Mouse (Mus musculus) myocyte (in vitro differentiated cells): ENCODE measurements around the gene Plpp3. TPM values are rescaled to one million over a fixed set of nuclear protein-coding genes. Genes with fewer than 3 reads are reported as not detected.

Experiments
- H3K27me3 ChIP-seq: one replicate; pipeline ENCODE4 v1.6.1; 2011; ENCODE audit not compliant: control insufficient read depth, insufficient read depth, insufficient read length
- H3K36me3 ChIP-seq: one replicate; pipeline ENCODE4 v1.6.1; 2011; ENCODE audit not compliant: control insufficient read depth, insufficient read depth
- H3K4me2 ChIP-seq: one replicate; pipeline ENCODE4 v1.6.1; 2011; ENCODE audit warnings: low read depth, control low read depth
- H3K4me3 ChIP-seq: one replicate; pipeline ENCODE4 v1.5.1; 2011; ENCODE audit warnings: mild to moderate bottlenecking, control low read depth, moderate library complexity
- H3K79me2 ChIP-seq: one replicate; pipeline ENCODE4 v1.6.1; 2011; ENCODE audit not compliant: control insufficient read depth, insufficient read depth
- H3ac ChIP-seq: one replicate; pipeline ENCODE4 v1.6.1; 2011; ENCODE audit not compliant: control insufficient read depth, insufficient read length
- CEBPB ChIP-seq: IDR thresholded peaks from 2 replicates; pipeline ENCODE4 v1.6.1; 2011; ENCODE audit warnings: mild to moderate bottlenecking, moderate library complexity; ENCODE audit not compliant: poor library complexity, insufficient read depth, severe bottlenecking
- E2F4 ChIP-seq: IDR thresholded peaks from one replicate; pipeline ENCODE4 v1.6.1; 2011; ENCODE audit warnings: mild to moderate bottlenecking, control low read depth, moderate library complexity; ENCODE audit not compliant: insufficient read depth
- MAX ChIP-seq: IDR thresholded peaks from one replicate; pipeline ENCODE4 v1.6.1; 2011; ENCODE audit warnings: low read depth, mild to moderate bottlenecking, control low read depth
- MYOD1 ChIP-seq, 3 experiments: IDR thresholded peaks; one replicate each; pipeline ENCODE4 v1.6.1; 2011; ENCODE audit warnings: control low read depth in 2 of 3, low read depth in 2 of 3, mild to moderate bottlenecking in 2 of 3, moderate library complexity in 1 of 3; ENCODE audit not compliant: insufficient read length in 2 of 3, control insufficient read depth in 1 of 3
- MYOG ChIP-seq, 3 experiments: IDR thresholded peaks; one replicate each; pipeline ENCODE4 v1.6.1; 2011; ENCODE audit warnings: control low read depth in 2 of 3, low read depth in 2 of 3, mild to moderate bottlenecking in 2 of 3; ENCODE audit not compliant: insufficient read length in 2 of 3, control insufficient read depth in 1 of 3, insufficient read depth in 1 of 3
- POLR2A ChIP-seq: IDR thresholded peaks from one replicate; pipeline ENCODE4 v1.6.1; 2011; ENCODE audit warnings: low read depth, mild to moderate bottlenecking, control low read depth, moderate library complexity; ENCODE audit not compliant: insufficient read length
- POLR2AphosphoS2 ChIP-seq: IDR thresholded peaks from one replicate; pipeline ENCODE4 v1.6.1; 2011; ENCODE audit warnings: low read depth, control low read depth; ENCODE audit not compliant: insufficient read length
- REST ChIP-seq: IDR thresholded peaks from one replicate; pipeline ENCODE4 v1.6.1; 2011; ENCODE audit warnings: mild to moderate bottlenecking, control low read depth, moderate library complexity; ENCODE audit not compliant: insufficient read depth, insufficient read length
- SRF ChIP-seq: IDR thresholded peaks from one replicate; pipeline ENCODE4 v1.6.1; 2011; ENCODE audit warnings: low read depth; ENCODE audit not compliant: control insufficient read depth, insufficient read length
- TCF12 ChIP-seq: IDR thresholded peaks from one replicate; pipeline ENCODE4 v1.6.1; 2011; ENCODE audit warnings: mild to moderate bottlenecking, control low read depth; ENCODE audit not compliant: poor library complexity, insufficient read depth, severe bottlenecking
- TCF3 ChIP-seq: IDR thresholded peaks from one replicate; pipeline ENCODE4 v1.6.1; 2011; ENCODE audit warnings: low read depth, control low read depth; ENCODE audit not compliant: insufficient read length
- USF1 ChIP-seq: IDR thresholded peaks from one replicate; pipeline ENCODE4 v1.6.1; 2011; ENCODE audit warnings: low read depth, mild to moderate bottlenecking, control low read depth, moderate library complexity
- polyA plus RNA-seq: library from polyadenylated mRNA; unstranded; fragments of >200 nt; fragmentation: generic; extraction: Trizol; gene quantifications from one replicate; pipeline ENCODE4 v1.2.1, GENCODE M21; 2012; ENCODE audit warnings: missing spikeins

Gene Plpp3
- polyA plus RNA-seq, 1 experiment: 12.7 TPM

GRCm38 (mm10) chr4:105169826-105170810 is 13.0 kb downstream of the Plpp3 start:
- Histone ChIP-seq H3ac (no peak overlapping the region), H3K27me3 (no peaks in the 10 kb centered on the region), H3K4me2 (no peak overlapping the region), H3K79me2 (no peaks in the 10 kb centered on the region), H3K4me3 (no peak overlapping the region), H3K36me3 (no peaks in the 10 kb centered on the region)
- TF ChIP-seq POLR2AphosphoS2: no peak
- TF ChIP-seq TCF3: no peak
- no peak for TF ChIP-seq USF1
- TF ChIP-seq MYOG (IDR thresholded peaks at IDR 0.05; ENCODE audit: control insufficient read depth in 1 of 3, insufficient read depth in 1 of 3, insufficient read length in 2 of 3, low read depth in 2 of 3): no peak
- no peak for TF ChIP-seq MYOD1 (IDR thresholded peaks at IDR 0.05; ENCODE audit: control insufficient read depth in 1 of 3, insufficient read length in 2 of 3, low read depth in 2 of 3)
- no peak for TF ChIP-seq TCF12
- no peak for TF ChIP-seq MAX
- TF ChIP-seq SRF: no peak
- TF ChIP-seq E2F4: no peak
- TF ChIP-seq REST: no peak
- no peak for TF ChIP-seq POLR2A
- no peak for TF ChIP-seq CEBPB

- Histone ChIP-seq H3K27me3 (no peaks in the 10 kb centered on the region), H3K4me2 (no peak overlapping the region), H3K79me2 (no peaks in the 10 kb centered on the region), H3K36me3 (no peaks in the 10 kb centered on the region), H3ac (no peak overlapping the region), H3K4me3 (no peak overlapping the region)
- TF ChIP-seq TCF12 (no peak), POLR2A (no peak), POLR2AphosphoS2 (no peak), MYOD1 (IDR thresholded peaks at IDR 0.05; ENCODE audit: control insufficient read depth in 1 of 3, insufficient read length in 2 of 3, low read depth in 2 of 3) (no peak), TCF3 (no peak), E2F4 (no peak), MYOG (IDR thresholded peaks at IDR 0.05; ENCODE audit: control insufficient read depth in 1 of 3, insufficient read depth in 1 of 3, insufficient read length in 2 of 3, low read depth in 2 of 3) (no peak), MAX (no peak)
These were observed 13.8 kb downstream of the Plpp3 start for GRCm38 (mm10) chr4:105170811-105171401.

- H3K79me2 ChIP-seq: no peaks in the 10 kb centered on the region
- no peaks in the 10 kb centered on the region for H3K36me3 ChIP-seq
- no peak for TF ChIP-seq POLR2AphosphoS2
- TF ChIP-seq REST: no peak
- no peaks in the 10 kb centered on the region for H3K27me3 ChIP-seq
- H3ac ChIP-seq: no peak overlapping the region
- H3K4me3 ChIP-seq: no peak overlapping the region
- H3K4me2 ChIP-seq: no peak overlapping the region
These were observed 14.3 kb downstream of the Plpp3 start for GRCm38 (mm10) chr4:105171432-105171831.

- TF ChIP-seq TCF12 (no peak), CEBPB (no peak), MAX (no peak), TCF3 (no peak), MYOG (IDR thresholded peaks at IDR 0.05; ENCODE audit: control insufficient read depth in 1 of 3, insufficient read depth in 1 of 3, insufficient read length in 2 of 3, low read depth in 2 of 3) (no peak), REST (no peak), E2F4 (no peak), POLR2A (no peak), POLR2AphosphoS2 (no peak), USF1 (no peak)
- H3K4me3 ChIP-seq: no peak overlapping the region
- H3K79me2 ChIP-seq: peaks cover 3% of the 10 kb centered on the region
- H3K4me2 ChIP-seq: no peak overlapping the region
- H3K27me3 ChIP-seq: no peaks in the 10 kb centered on the region
- no peak overlapping the region for H3ac ChIP-seq
- H3K36me3 ChIP-seq: no peaks in the 10 kb centered on the region
These were observed 17.6 kb downstream of the Plpp3 start for GRCm38 (mm10) chr4:105174778-105175177.

GRCm38 (mm10) chr4:105175255-105176035 is 18.3 kb downstream of the Plpp3 start:
- Histone ChIP-seq H3K79me2 (peaks cover 3% of the 10 kb centered on the region), H3K36me3 (no peaks in the 10 kb centered on the region), H3ac (no peak overlapping the region), H3K4me3 (no peak overlapping the region), H3K4me2 (no peak overlapping the region), H3K27me3 (no peaks in the 10 kb centered on the region)
- TF ChIP-seq TCF3 (no peak), MAX (no peak), TCF12 (no peak), CEBPB (no peak), POLR2AphosphoS2 (no peak)
